Mouse (Mus musculus): ENCODE measurements around the gene Syn3. TPM values are rescaled to one million over a fixed set of nuclear protein-coding genes. Genes with fewer than 3 reads are reported as not detected.

Gene Syn3
- total and polyA plus RNA-seq, 2 experiments from 2014 or later: 22.0 to 67.0 TPM

DNA sequence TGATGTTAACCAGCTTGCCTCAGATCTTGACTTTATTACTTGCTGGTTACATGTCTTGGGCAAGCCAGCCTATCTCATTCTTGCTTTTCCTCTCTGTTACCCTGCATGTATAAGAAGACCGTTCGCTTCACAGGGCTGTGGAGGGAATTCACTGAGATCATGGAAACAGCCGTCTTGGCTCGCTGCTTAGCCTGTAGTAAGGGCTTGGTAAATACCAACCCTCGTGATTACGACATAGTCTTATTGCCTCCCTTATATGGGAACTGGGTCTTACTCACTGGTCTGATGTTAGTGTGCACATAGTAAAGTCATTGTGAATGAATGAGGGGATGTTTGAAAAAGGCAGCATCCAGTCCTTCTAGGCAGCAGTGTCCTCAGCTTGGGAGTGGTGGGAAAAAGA, 188.2 kb downstream of the Syn3 start:
- H3K4me1 ChIP-seq (ENCODE audit: insufficient read depth, low read length): no peaks in the 10 kb centered on the region
- H3K27ac ChIP-seq (ENCODE audit: low read depth, low read length): no peak overlapping the region
- H3K9me3 ChIP-seq (ENCODE audit: low read length): no peaks in the 10 kb centered on the region
- no peak for TF ChIP-seq CTCF (IDR thresholded peaks at IDR 0.05)
- no peak for ATAC-seq (ENCODE audit: low FRiP score)
- DNase-seq (ENCODE audit: low spot score): no peak
- no peak overlapping the region for H3K4me2 ChIP-seq (ENCODE audit: low read depth, low read length, poor library complexity, severe bottlenecking)
- H3K36me3 ChIP-seq (ENCODE audit: insufficient read depth, low read length): no peaks in the 10 kb centered on the region; the same call in 1 of the 2 replicates
- no peak overlapping the region for H3K4me3 ChIP-seq (ENCODE audit: low read depth, low read length)
- H3K27me3 ChIP-seq (ENCODE audit: insufficient read depth, low read length): no peaks in the 10 kb centered on the region
- no peak overlapping the region for H3K9ac ChIP-seq (replicated peaks; ENCODE audit: low read length, poor library complexity, severe bottlenecking)
- WGBS: 79% methylated on average over 6 of the region's 6 CpGs

DNA sequence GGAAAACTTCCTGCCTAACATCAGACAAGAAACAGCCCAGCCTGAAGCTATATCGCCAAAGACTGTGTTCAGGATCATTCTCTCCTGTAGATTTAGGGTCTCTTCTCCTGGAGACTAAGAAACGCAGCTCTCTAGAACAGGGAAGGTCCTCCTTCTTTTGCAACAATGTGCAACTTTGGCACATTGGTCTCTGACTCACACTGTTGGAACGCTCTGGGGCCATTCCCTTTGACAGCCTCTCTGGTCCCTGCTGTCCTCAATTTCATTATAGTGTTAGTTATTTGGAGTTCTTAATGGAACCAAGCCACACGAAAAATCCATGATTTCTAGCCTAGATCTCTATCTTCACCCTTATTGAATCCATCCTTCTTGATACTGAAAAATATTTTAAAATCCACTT, 191.5 kb downstream of the Syn3 start:
- no peaks in the 10 kb centered on the region for H3K9me3 ChIP-seq (ENCODE audit: low read length)
- no peak overlapping the region for H3K4me2 ChIP-seq (ENCODE audit: low read depth, low read length, poor library complexity, severe bottlenecking)

DNA sequence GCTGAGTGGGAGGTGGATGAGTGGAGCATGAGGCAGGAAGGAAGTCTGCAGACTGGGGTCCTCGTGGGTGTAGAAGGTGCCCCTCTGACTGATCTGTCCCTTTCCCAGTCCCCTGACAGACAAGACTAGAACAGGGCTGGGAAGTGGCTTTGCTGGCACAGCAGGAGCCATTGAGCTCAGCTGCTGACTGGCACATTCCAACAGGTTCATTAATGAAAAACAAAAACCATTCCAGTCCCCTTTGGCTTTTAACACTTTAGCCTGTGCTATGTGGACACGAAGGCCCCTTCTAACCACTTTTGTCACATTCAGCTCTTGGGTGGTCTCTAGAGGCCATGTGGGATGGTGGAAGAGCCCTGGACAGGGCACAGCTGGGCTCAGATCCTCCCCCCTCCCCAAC, 194.1 kb downstream of the Syn3 start:
- DNase-seq (ENCODE audit: low spot score): no peak
- H3K4me2 ChIP-seq (ENCODE audit: low read depth, low read length, poor library complexity, severe bottlenecking): peak overlapping the region; percentile 16; the same call in 1 of the 2 replicates

More for the DNA sequence above, 191.5 kb downstream of the Syn3 start:
- Histone ChIP-seq H3K36me3 (ENCODE audit: insufficient read depth, low read length) (no peaks in the 10 kb centered on the region; the same call in 1 of the 2 replicates), H3K4me3 (ENCODE audit: low read depth, low read length) (no peak overlapping the region), H3K9ac (replicated peaks; ENCODE audit: low read length, poor library complexity, severe bottlenecking) (no peak overlapping the region), H3K27me3 (ENCODE audit: insufficient read depth, low read length) (no peaks in the 10 kb centered on the region), H3K27ac (ENCODE audit: low read depth, low read length) (no peak overlapping the region), H3K4me1 (ENCODE audit: insufficient read depth, low read length) (peaks cover 10% of the 10 kb centered on the region; the same call in 1 of the 2 replicates)
- TF ChIP-seq CTCF (IDR thresholded peaks at IDR 0.05): no peak
- no peak for ATAC-seq (ENCODE audit: low FRiP score)
- DNase-seq (ENCODE audit: low spot score): no peak
- WGBS: 91% methylated on average over 4 of the region's 4 CpGs

DNA sequence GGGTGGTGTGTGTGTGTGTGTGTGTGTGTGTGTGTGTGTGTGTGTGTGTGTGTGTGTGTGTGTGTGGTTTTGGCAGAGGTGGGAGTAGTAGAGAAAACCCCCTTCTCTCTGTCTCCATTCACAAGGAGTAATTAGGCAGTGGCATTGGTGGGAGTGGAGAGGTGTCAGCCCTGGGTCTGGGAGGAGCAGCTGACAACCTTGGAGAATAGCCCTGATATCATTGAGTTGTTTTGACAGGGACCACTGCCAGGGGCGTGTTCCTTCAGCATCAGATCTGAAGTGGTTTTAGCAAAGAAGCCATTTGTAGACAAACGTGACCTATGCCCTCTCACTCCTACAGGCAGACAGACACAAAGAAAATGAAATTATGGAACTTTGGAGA, 195.2 kb downstream of the Syn3 start:
- peak overlapping the region; percentile 52 for H3K4me3 ChIP-seq (ENCODE audit: low read depth, low read length)
- no peaks in the 10 kb centered on the region for H3K27me3 ChIP-seq (ENCODE audit: insufficient read depth, low read length)
- no peak for TF ChIP-seq CTCF (IDR thresholded peaks at IDR 0.05)
- WGBS: 46% methylated on average over 2 of the region's 2 CpGs
- peak overlapping the region; percentile 71 for H3K4me2 ChIP-seq (ENCODE audit: low read depth, low read length, poor library complexity, severe bottlenecking)
- no peaks in the 10 kb centered on the region for H3K9me3 ChIP-seq (ENCODE audit: low read length)
- peaks cover 18% of the 10 kb centered on the region; the same call in 1 of the 2 replicates for H3K4me1 ChIP-seq (ENCODE audit: insufficient read depth, low read length)
- DNase-seq (ENCODE audit: low spot score) (no peak), ATAC-seq (ENCODE audit: low FRiP score) (no peak)
- H3K36me3 ChIP-seq (ENCODE audit: insufficient read depth, low read length): no peaks in the 10 kb centered on the region; the same call in 1 of the 2 replicates
- H3K27ac ChIP-seq (ENCODE audit: low read depth, low read length): no peak overlapping the region
- no peak overlapping the region for H3K9ac ChIP-seq (replicated peaks; ENCODE audit: low read length, poor library complexity, severe bottlenecking)

More for the DNA sequence above, 194.1 kb downstream of the Syn3 start:
- ATAC-seq (ENCODE audit: low FRiP score): no peak
- TF ChIP-seq CTCF (IDR thresholded peaks at IDR 0.05): peak; percentile 5; the same call in 1 of the 2 replicates
- no peak overlapping the region for H3K4me3 ChIP-seq (ENCODE audit: low read depth, low read length)
- no peak overlapping the region for H3K27ac ChIP-seq (ENCODE audit: low read depth, low read length)
- H3K9me3 ChIP-seq (ENCODE audit: low read length): no peaks in the 10 kb centered on the region
- H3K27me3 ChIP-seq (ENCODE audit: insufficient read depth, low read length): no peaks in the 10 kb centered on the region
- H3K9ac ChIP-seq (replicated peaks; ENCODE audit: low read length, poor library complexity, severe bottlenecking): no peak overlapping the region
- 0% methylated on average over 2 of the region's 2 CpGs for WGBS
- no peaks in the 10 kb centered on the region; the same call in 1 of the 2 replicates for H3K36me3 ChIP-seq (ENCODE audit: insufficient read depth, low read length)
- H3K4me1 ChIP-seq (ENCODE audit: insufficient read depth, low read length): peaks cover 18% of the 10 kb centered on the region; the same call in 1 of the 2 replicates

- H3K4me3 ChIP-seq (ENCODE audit: low read depth, low read length): peak overlapping the region; percentile 52
Observed at GRCm38 (mm10) chr10:86302761-86303494, 195.8 kb downstream of the Syn3 start.

GRCm38 (mm10) chr10:86302318-86302648, 196.4 kb downstream of the Syn3 start:
- WGBS: 76% methylated on average over 4 of the region's 4 CpGs
- ATAC-seq (ENCODE audit: low FRiP score): no peak
- no peak for TF ChIP-seq CTCF (IDR thresholded peaks at IDR 0.05)
- H3K4me2 ChIP-seq (ENCODE audit: low read depth, low read length, poor library complexity, severe bottlenecking): peak overlapping the region; percentile 71
- H3K9ac ChIP-seq (replicated peaks; ENCODE audit: low read length, poor library complexity, severe bottlenecking): no peak overlapping the region
- no peaks in the 10 kb centered on the region; the same call in 1 of the 2 replicates for H3K36me3 ChIP-seq (ENCODE audit: insufficient read depth, low read length)
- peak overlapping the region; percentile 52 for H3K4me3 ChIP-seq (ENCODE audit: low read depth, low read length)
- no peaks in the 10 kb centered on the region for H3K27me3 ChIP-seq (ENCODE audit: insufficient read depth, low read length)
- H3K4me1 ChIP-seq (ENCODE audit: insufficient read depth, low read length): peaks cover 18% of the 10 kb centered on the region; the same call in 1 of the 2 replicates
- DNase-seq (ENCODE audit: low spot score): no peak
- no peaks in the 10 kb centered on the region for H3K9me3 ChIP-seq (ENCODE audit: low read length)
- H3K27ac ChIP-seq (ENCODE audit: low read depth, low read length): 0 out of 2 replicates have a peak overlapping the region, but pooled peaks have one; percentile 19

More at GRCm38 (mm10) chr10:86302761-86303494, 195.8 kb downstream of the Syn3 start:
- DNase-seq (ENCODE audit: low spot score): peak; percentile 87
- Histone ChIP-seq H3K9ac (replicated peaks; ENCODE audit: low read length, poor library complexity, severe bottlenecking) (0 out of 2 replicates have a peak overlapping the region, but pooled peaks have one; percentile 24), H3K4me1 (ENCODE audit: insufficient read depth, low read length) (peaks cover 18% of the 10 kb centered on the region; the same call in 1 of the 2 replicates), H3K36me3 (ENCODE audit: insufficient read depth, low read length) (no peaks in the 10 kb centered on the region; the same call in 1 of the 2 replicates), H3K27ac (ENCODE audit: low read depth, low read length) (peak overlapping the region; percentile 47; the same call in 1 of the 2 replicates), H3K4me2 (ENCODE audit: low read depth, low read length, poor library complexity, severe bottlenecking) (peak overlapping the region; percentile 71), H3K9me3 (ENCODE audit: low read length) (no peaks in the 10 kb centered on the region), H3K27me3 (ENCODE audit: insufficient read depth, low read length) (no peaks in the 10 kb centered on the region)
- peak; percentile 51 for ATAC-seq (ENCODE audit: low FRiP score)
- 14% methylated on average over 8 of the region's 8 CpGs for WGBS
- TF ChIP-seq CTCF (IDR thresholded peaks at IDR 0.05): peak; percentile 82
